Mouse (Mus musculus): ENCODE measurements around the gene Pcyox1.
"Not testable (repeated sequence)": the region's sequence is repeated elsewhere in the genome, so short reads cannot be mapped to it uniquely, and the experiment has no call there.

Gene Pcyox1

GRCm38 (mm10) chr6:86397257-86397980, 465 bp upstream of the Pcyox1 start:
- in situ Hi-C loops (cut with MboI): no loop called here

DNA sequence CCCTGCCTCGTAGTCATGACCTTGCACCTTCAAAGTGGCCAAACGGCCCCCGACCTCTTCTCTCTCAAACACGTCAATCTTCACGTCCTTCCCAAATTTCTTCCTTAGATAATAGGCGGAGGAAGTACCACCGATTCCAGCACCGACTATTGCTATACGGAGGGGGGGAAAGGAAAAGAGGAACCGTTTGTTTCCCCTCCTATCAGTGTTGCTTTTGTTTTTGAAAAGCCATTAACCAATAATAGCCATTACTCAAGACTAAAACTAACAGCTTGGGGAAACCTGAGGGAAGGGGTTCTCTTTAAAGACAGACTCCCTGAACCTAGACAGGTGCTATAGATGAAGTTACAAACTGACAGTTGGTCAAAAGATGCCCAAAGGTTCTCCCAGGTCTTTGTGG, 985 bp downstream of the Pcyox1 start:
- in situ Hi-C loops (cut with MboI): no loop called here

DNA sequence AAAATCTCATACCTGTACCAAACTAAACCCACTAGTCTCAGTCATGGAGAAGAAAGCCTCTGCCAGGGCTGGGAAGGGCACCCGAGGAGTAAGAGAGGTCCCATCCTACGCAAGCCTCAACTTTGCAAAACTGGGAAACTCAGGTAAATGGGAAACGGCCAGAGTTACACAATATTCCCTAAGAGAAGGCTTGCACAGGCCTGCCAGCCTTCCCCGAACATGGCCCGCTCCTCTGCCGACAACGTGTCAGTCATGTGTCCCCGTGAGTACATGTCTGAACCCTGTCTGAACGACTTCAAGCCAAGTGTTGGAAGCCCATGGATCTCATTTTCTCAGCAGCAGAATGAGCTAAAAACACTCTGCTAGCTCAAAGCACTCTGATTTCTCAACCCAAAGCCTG, 1.9 kb downstream of the Pcyox1 start:
- in situ Hi-C loops (cut with MboI): no loop called here

DNA sequence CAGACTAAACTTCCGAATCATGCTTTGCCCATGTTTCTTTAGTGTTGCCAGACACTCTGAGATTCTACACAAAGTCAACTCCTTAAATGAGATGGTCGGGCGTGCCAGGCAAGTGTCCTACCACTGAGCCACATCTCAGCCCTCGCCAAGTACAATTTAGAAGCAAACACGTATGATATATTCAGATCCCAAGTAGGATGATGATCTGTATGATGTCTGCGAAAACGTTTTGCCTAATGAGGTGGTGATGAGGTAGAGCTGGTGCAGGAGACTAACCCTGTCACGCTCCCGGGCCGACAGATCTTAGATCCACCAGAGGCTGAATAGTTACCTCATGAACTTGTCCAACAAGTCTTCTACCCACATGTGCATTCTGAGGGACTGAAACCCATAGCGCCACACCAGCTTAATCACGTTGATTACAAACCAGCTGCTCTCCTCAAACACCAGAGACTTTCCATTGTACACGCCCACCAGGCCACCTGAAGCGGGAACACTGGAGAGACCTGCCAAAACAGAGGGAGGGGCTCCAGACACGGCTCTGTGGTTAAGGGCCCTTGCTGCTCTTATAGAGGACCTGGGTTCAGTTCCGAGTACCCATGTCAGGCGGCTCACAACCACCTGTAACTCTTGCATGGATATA, 2.8 kb downstream of the Pcyox1 start:
- in situ Hi-C loops (cut with MboI): no loop called here

DNA sequence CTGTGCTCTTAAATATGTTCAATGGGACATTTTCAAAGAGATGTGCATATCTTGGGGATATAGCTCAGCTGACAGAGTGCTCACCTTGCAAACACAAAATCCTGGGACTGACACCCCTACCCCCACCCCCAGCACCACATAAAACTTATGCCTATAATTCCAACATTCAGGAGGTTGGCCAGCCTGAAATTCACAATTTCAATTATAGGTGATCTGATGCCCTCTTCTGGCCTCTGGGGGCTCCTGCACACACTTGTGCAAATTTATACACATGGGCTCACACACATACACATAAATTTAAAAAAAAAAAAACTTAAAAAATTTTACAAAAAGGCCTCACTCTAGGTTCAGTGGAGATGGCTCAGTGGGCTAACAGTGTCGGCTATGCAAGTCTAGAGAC, 3.8 kb downstream of the Pcyox1 start:
- in situ Hi-C loops (cut with MboI): no loop called here

DNA sequence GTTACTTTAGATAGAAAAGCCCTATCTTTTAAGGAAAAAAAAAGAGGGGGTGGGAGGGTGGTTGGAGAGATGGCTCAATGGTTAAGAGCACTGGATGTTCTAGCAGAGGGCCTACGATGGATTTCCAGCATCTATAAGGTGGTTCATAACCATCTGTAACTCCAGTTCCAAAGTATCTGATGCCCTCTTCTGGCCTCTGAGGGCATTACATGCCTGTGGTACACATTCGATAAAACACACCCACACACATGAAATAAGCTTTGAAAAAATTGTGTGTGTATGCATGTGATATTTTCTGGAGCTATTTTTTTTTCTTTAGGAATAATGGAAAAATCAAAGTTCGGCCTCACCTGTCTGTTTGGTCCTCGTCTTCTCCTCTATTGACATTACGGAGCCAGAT, 5.6 kb downstream of the Pcyox1 start:
- in situ Hi-C loops (cut with MboI): no loop called here

DNA sequence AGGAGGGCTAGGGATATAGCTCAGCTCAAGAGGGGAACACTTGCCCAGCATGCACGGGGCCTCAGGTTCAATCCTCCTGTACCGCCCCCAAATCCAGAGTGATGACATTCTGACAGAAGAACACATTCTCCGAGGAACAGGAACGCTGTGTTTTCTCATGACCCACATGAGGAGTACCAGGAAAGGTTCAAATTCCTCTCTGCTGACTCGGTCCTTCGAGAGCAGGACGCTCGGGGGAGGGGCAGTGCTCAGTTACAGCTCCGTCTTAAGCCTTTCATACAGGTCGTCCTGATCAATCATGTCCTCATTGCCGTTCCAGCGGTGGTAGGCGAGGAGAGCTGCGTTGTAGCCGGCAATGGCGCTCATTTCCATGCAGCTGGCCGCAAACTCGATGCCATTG, 8.5 kb downstream of the Pcyox1 start:
- in situ Hi-C loops (cut with MboI): no loop called here

- in situ Hi-C loops (cut with MboI): no loop called here
Observed at GRCm38 (mm10) chr6:86387313-86387712, 9.6 kb downstream of the Pcyox1 start.

- in situ Hi-C loops (cut with MboI): no loop called here
Observed at GRCm38 (mm10) chr6:86385362-86386104, 11.4 kb downstream of the Pcyox1 start.

DNA sequence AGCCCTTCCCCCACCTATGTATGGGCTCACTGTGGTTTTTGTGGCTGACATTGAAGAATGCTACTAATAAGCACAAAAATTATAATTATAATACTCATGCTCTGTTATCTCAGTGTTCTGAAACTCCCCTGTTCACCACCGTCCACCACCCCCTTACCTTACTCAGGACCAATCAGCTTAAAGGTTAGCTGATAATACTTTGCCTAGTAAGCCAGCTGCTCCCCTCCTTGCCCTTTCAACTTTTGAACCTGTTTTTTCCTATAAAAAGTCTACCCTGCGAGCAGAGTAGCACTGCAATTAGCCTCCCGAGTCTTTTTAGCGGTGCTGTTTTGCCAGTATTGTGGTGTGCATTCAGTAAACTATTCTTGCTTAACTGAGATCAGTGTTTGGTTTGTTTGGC, 12.3 kb downstream of the Pcyox1 start:
- in situ Hi-C loops (cut with MboI): no loop called here

GRCm38 (mm10) chr6:86383370-86383769, 13.6 kb downstream of the Pcyox1 start:
- in situ Hi-C loops (cut with MboI): no loop called here

DNA sequence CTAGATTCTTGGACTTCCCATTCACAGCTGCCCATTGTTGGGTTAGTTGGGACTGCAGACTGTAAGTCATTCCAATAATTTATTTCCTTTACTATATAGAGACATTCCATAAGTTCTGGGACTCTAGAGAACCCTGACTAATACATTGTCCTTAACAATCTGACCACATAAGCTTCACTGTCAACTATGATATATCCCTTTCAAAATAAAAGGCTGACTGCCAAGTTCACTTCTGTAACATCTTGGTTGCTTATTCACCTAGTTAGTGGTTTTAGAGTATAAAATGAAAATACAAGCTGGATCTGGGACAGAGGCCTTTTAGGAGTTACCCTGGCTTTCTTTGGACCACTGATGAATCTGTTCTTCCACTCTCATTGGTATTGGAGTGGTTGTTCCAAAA, 14.4 kb downstream of the Pcyox1 start:
- in situ Hi-C loops (cut with MboI): no loop called here

GRCm38 (mm10) chr6:86380112-86380511, 16.8 kb downstream of the Pcyox1 start:
- in situ Hi-C loops (cut with MboI): not testable (repeated sequence)

DNA sequence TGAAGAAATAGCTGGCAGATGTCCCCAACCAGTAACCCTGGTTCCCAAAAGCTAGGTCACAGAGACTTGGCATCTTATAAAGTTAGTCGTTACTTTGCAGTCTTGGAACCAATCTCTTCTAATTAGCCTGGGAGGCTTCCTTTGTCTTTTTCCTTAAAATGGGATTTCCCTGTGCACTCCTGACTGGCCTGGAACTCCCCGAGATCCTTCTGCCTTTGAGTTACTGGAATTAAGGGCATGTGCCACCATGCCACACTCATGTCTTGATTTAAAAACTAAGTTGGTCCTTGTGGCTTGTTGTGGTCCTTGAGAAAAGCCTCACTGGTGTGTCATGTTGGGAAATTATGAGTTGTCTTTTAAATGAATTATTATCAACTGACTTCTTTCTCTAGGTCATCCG, 18.6 kb downstream of the Pcyox1 start:
- in situ Hi-C loops (cut with MboI): no loop called here

DNA sequence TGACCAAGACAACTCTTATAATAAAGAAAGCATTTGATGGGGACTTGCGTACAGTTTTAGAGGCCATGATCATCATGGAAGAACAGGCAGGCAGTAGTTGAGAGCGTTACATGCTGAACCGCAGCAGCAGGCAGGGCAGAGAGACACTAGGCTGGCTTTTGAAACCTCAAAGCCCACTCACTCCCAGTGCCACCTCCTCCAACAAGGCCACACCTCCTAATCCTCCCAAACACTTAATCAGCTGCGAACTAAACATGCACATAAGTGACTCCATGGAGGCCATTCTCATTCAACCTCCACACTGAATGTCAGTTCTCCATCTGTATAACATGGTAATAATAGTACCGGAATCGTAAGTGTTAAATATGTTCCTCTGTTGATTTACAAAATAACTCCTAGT, 23.4 kb downstream of the Pcyox1 start:
- in situ Hi-C loops (cut with MboI): loop anchor here (25.0 kb wide), 1 partner anchor 236 kb away; no protein-coding TSS in a partner anchor

GRCm38 (mm10) chr6:86371950-86372516, 24.9 kb downstream of the Pcyox1 start:
- in situ Hi-C loops (cut with MboI): loop anchor here (25.0 kb wide), 1 partner anchor 235 kb away; no protein-coding TSS in a partner anchor

- in situ Hi-C loops (cut with MboI): loop anchor here (25.0 kb wide), 1 partner anchor 234 kb away; no protein-coding TSS in a partner anchor
Observed at GRCm38 (mm10) chr6:86371340-86371911, 25.5 kb downstream of the Pcyox1 start.

DNA sequence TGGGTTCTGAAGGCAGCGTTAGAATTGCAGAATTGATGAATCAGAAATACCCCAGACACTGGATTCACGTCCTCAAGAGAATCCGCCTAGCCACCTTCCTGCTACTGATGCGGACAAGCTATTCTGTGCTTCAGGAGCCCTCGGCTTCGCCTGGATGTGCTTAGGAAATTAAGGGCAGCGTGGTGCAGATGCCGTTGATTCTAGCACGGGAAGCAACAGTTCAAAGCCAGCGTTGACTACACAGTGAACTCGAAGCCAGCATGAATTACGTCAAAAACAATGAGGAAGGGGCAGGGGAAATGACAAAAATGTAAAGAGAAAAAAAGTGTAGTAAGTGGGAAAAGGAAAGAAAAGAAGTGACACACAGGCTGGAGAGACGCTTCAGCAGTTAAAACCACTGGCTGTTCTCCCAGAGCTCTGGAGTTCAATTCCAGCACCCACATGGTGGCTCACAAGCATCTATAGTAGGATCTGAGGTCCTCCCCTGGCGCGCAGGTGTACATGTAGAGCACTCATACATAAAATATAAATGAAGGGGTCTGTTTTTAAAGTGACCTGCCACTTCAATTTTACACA, 26.1 kb downstream of the Pcyox1 start, which contains the start of gene Snrpg:
Gene Snrpg, plus strand, starts transcription at position 541 of the 576 bp plus-strand sequence.
- in situ Hi-C loops (cut with MboI): loop anchor here (25.0 kb wide), 1 partner anchor 234 kb away; no protein-coding TSS in a partner anchor

GRCm38 (mm10) chr6:86370093-86370713, 26.8 kb downstream of the Pcyox1 start:
- in situ Hi-C loops (cut with MboI): loop anchor here (25.0 kb wide), 1 partner anchor 233 kb away; no protein-coding TSS in a partner anchor

- in situ Hi-C loops (cut with MboI): loop anchor here (10.0 to 25.0 kb wide), 2 partner anchors 231 to 404 kb away; partner anchors contain the start of gene Dusp11
Observed at GRCm38 (mm10) chr6:86368479-86368878, 28.5 kb downstream of the Pcyox1 start.

DNA sequence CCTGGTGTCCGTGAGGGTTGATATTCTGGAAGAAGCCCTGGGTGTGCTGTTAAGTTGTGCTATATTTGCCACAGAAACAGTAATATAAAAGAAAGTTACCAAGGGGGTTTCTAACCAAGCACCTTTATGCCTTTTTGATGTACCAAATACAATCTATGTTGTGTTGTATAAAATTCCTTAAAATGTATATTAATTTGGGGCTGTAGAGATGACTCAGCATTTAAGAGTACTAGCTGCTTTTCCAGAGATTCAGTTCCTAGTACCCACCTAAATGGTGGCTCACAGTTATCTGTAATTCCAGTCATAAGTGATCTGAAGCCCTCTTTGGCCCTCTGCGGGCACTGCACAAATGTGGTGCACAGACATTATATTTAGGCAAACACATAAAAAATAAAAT, 30.1 kb downstream of the Pcyox1 start:
- in situ Hi-C loops (cut with MboI): loop anchor here (10.0 to 25.0 kb wide), 2 partner anchors 230 to 402 kb away; partner anchors contain the start of gene Dusp11
